8 mouse cellular contexts compared by ENCODE assay signal in genomic region chr11:120775774-120776469, GRCm38 (mm10). TPM values are rescaled to one million over a fixed set of nuclear protein-coding genes. Genes with fewer than 3 reads are reported as not detected.
DNase-seq lines count a peak whose midpoint lies in the region; ATAC-seq and TF ChIP-seq lines count a peak whose summit lies in the region.

No protein-coding gene starts in this region.

- H3K4me1 ChIP-seq in hindbrain, postnatal 0 days (ENCODE audit: insufficient read depth, low read length), result no peaks in the 10 kb centered on the region

- no peaks in the 10 kb centered on the region for H3K9me3 ChIP-seq in hindbrain, postnatal 0 days (ENCODE audit: low read length)

- peak; percentile 94 for DNase-seq in WW6 (ENCODE audit: low read depth, low spot score)
- DNase-seq in cerebellum, postnatal 4 days (ENCODE audit: low spot score in 2 of 2), result peak; percentile 97 to 99
- DNase-seq in gastrocnemius, adult 2 months, result peak; percentile 96
- peak; percentile 96 for DNase-seq in hindbrain, postnatal 0 days (ENCODE audit: low spot score)
- peak; percentile 92 to 99 for DNase-seq in left cerebral cortex, adult 18-20 months (ENCODE audit: low spot score in 2 of 2)
- peak; percentile 91 for DNase-seq in right cerebral cortex, adult 18-20 months
- DNase-seq in urinary bladder, adult 2 months (ENCODE audit: low spot score), result peak; percentile 94

- WGBS in hindbrain, postnatal 0 days, result 23% methylated on average over 15 of the region's 15 CpGs

- H3K9ac ChIP-seq in hindbrain, postnatal 0 days (replicated peaks; ENCODE audit: low read length), result no peak overlapping the region

- TF ChIP-seq CTCF in gastrocnemius, adult 2 months (IDR thresholded peaks at IDR 0.05), result no peak; the same call in 1 of the 2 replicates
- peak; percentile 100 for TF ChIP-seq CTCF in hindbrain, postnatal 0 days (IDR thresholded peaks at IDR 0.05; ENCODE audit: low read depth)

- intact Hi-C loops in gastrocnemius, adult 2 months (cut with DNase I), result loop anchor here (1.0 to 10.0 kb wide), 2 partner anchors 56 to 121 kb away; no protein-coding TSS in a partner anchor

- no peaks in the 10 kb centered on the region for H3K27me3 ChIP-seq in hindbrain, postnatal 0 days (ENCODE audit: insufficient read depth, low read length)

- H3K27ac ChIP-seq in gastrocnemius, adult 2 months, result no peak overlapping the region
- H3K27ac ChIP-seq in hindbrain, postnatal 0 days, result no peak overlapping the region

- no peak overlapping the region for H3K4me3 ChIP-seq in gastrocnemius, adult 2 months
- H3K4me3 ChIP-seq in hindbrain, postnatal 0 days (ENCODE audit: low read length), result no peak overlapping the region

- peak; percentile 93 for ATAC-seq in hindbrain, postnatal 0 days
- ATAC-seq in megakaryocyte, adult 5-6 weeks (ENCODE audit: poor library complexity, severe bottlenecking), result peak; percentile 100

- no peak overlapping the region for H3K4me2 ChIP-seq in hindbrain, postnatal 0 days (ENCODE audit: low read depth, low read length)

- peaks cover 11% of the 10 kb centered on the region for H3K36me3 ChIP-seq in hindbrain, postnatal 0 days (ENCODE audit: insufficient read depth, low read length)

RNA-seq across cellular contexts. Expression of gene Rfng, which starts 8.1 kb away (rescaled TPM):
- 10 to 100 TPM; 11.7 to 14.1 TPM for total RNA-seq in gastrocnemius, adult 2 months (2021)
- total RNA-seq in hindbrain, postnatal 0 days (2014; rRNA removed), result 93.6 and 97.0 TPM in 2 replicates
- 94.6 and 107 TPM in 2 replicates for polyA plus RNA-seq in hindbrain, postnatal 0 days (2015; fragmentation: Nextera tagmentation; extraction: Ambion mirVana)
- 10 to 100 TPM; 53.1 to 56.6 TPM for total RNA-seq in left cerebral cortex, adult 18-20 months (2021)
- 10.4 and 14.5 TPM in 2 replicates for total RNA-seq in megakaryocyte, adult 5-6 weeks (2015)
- total RNA-seq in megakaryocyte, adult 5-6 weeks (2017), result 3.3 and 5.7 TPM in 2 replicates
- polyA plus RNA-seq in urinary bladder, adult 2 months (2012; rRNA removed), result 25.7 and 27.4 TPM in 2 replicates

RNA-seq across cellular contexts. Expression of gene Gps1, which starts 8.2 kb away (rescaled TPM):
- 10 to 100 TPM; 57.9 to 65.2 TPM for total RNA-seq in gastrocnemius, adult 2 months (2021)
- total RNA-seq in hindbrain, postnatal 0 days (2014; rRNA removed), result 304 and 314 TPM in 2 replicates
- 234 and 242 TPM in 2 replicates for polyA plus RNA-seq in hindbrain, postnatal 0 days (2015; fragmentation: Nextera tagmentation; extraction: Ambion mirVana)
- 100 to 1,000 TPM; 148 to 152 TPM for total RNA-seq in left cerebral cortex, adult 18-20 months (2021)
- 51.4 and 70.1 TPM in 2 replicates for total RNA-seq in megakaryocyte, adult 5-6 weeks (2015)
- total RNA-seq in megakaryocyte, adult 5-6 weeks (2017), result 52.1 and 56.3 TPM in 2 replicates
- polyA plus RNA-seq in urinary bladder, adult 2 months (2012; rRNA removed), result 119 and 149 TPM in 2 replicates

RNA-seq across cellular contexts. Expression of gene Hmga1b, which starts 13.3 kb away (rescaled TPM):
- total RNA-seq in gastrocnemius, adult 2 months (2021), result 10 to 100 TPM; 15.7 to 22.2 TPM
- total RNA-seq in hindbrain, postnatal 0 days (2014; rRNA removed), result 0.42 and 1.3 TPM in 2 replicates
- 1.9 and 2.5 TPM in 2 replicates for polyA plus RNA-seq in hindbrain, postnatal 0 days (2015; fragmentation: Nextera tagmentation; extraction: Ambion mirVana)
- total RNA-seq in left cerebral cortex, adult 18-20 months (2021), result 10 to 100 TPM; 31.4 to 50.3 TPM
- 10.5 and 11.9 TPM in 2 replicates for total RNA-seq in megakaryocyte, adult 5-6 weeks (2015)
- 7.6 and 8.8 TPM in 2 replicates for total RNA-seq in megakaryocyte, adult 5-6 weeks (2017)
- 1.7 and 2.1 TPM in 2 replicates for polyA plus RNA-seq in urinary bladder, adult 2 months (2012; rRNA removed)

RNA-seq across cellular contexts. Expression of gene Dus1l, which starts 20.3 kb away (rescaled TPM):
- total RNA-seq in gastrocnemius, adult 2 months (2021), result 10 to 100 TPM; 31.2 to 31.5 TPM
- total RNA-seq in hindbrain, postnatal 0 days (2014; rRNA removed), result 36.3 and 48.5 TPM in 2 replicates
- 40.4 and 42.2 TPM in 2 replicates for polyA plus RNA-seq in hindbrain, postnatal 0 days (2015; fragmentation: Nextera tagmentation; extraction: Ambion mirVana)
- 10 to 100 TPM; 40.2 to 44.9 TPM for total RNA-seq in left cerebral cortex, adult 18-20 months (2021)
- 46.1 and 51.8 TPM in 2 replicates for total RNA-seq in megakaryocyte, adult 5-6 weeks (2015)
- 24.0 and 31.1 TPM in 2 replicates for total RNA-seq in megakaryocyte, adult 5-6 weeks (2017)
- polyA plus RNA-seq in urinary bladder, adult 2 months (2012; rRNA removed), result 36.1 and 39.1 TPM in 2 replicates

RNA-seq across cellular contexts. Expression of gene Cbr2, which starts 44.0 kb away (rescaled TPM):
- 10 to 100 TPM in 1 of 2 experiments, 1 to 10 TPM in 1; 9.1 to 15.4 TPM for total RNA-seq in gastrocnemius, adult 2 months (2021)
- 4.7 and 6.1 TPM in 2 replicates for total RNA-seq in hindbrain, postnatal 0 days (2014; rRNA removed)
- polyA plus RNA-seq in hindbrain, postnatal 0 days (2015; fragmentation: Nextera tagmentation; extraction: Ambion mirVana), result 3.5 and 4.0 TPM in 2 replicates
- 1 to 10 TPM; 1.7 to 2.9 TPM for total RNA-seq in left cerebral cortex, adult 18-20 months (2021)
- total RNA-seq in megakaryocyte, adult 5-6 weeks (2015), result 7.6 and 8.5 TPM in 2 replicates
- total RNA-seq in megakaryocyte, adult 5-6 weeks (2017), result 1.7 and 8.9 TPM in 2 replicates
- 349 and 361 TPM in 2 replicates for polyA plus RNA-seq in urinary bladder, adult 2 months (2012; rRNA removed)
